Mouse (Mus musculus): ENCODE data around the gene Trp53bp2. TPM values are rescaled to one million over a fixed set of nuclear protein-coding genes. Genes with fewer than 3 reads are reported as not detected.

Trp53bp2 gene
- total RNA-seq, 1 experiment from 2014 or later: 30.0 TPM

DNA sequence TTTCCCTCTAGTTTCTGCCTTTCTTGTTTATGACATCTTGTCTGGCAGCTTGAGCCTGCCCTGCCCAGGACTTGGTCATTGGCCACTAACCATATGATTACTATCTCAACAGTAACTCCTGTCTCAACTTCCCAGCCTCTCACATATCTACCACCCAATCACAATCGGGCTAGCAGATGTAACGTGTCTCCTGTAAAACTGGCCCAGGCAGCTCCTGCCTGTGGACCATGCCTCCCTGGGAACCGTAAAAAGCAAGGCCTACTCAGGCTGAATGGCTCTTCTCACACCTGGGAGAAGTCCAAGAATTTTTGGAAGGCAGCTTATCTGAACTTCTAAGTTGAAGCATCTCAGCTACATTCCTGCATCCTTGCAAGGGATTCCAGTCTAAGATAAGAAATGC is 10.2 kb upstream of the Trp53bp2 start:
- ATAC-seq (replicated peaks in 1 of 2; ENCODE audit: insufficient read depth in 1 of 2, low FRiP score in 2 of 2, low TSS enrichment in 1 of 2, low read depth in 1 of 2, poor library complexity in 2 of 2, severe bottlenecking in 2 of 2): no peak

DNA sequence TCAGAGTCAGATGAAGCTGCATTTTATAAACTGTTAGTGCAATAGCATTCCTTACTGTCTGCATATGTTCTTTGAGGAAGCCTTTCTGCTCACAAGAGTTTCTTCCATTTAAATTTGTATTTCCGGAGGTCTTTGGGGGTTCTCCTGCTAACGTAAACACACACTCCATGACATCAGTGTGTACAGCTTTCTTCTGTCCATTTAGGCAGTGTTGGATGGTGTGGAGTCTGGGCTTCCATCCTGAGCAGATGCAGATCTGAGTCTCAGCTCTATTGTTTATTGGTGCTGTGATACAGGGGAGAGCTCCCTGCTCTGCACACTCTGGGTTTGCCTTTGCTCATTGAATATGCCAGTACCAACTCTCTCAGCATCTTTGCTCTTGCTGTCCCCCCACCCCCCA is 9.8 kb upstream of the Trp53bp2 start:
- ATAC-seq (replicated peaks in 1 of 2; ENCODE audit: insufficient read depth in 1 of 2, low FRiP score in 2 of 2, low TSS enrichment in 1 of 2, low read depth in 1 of 2, poor library complexity in 2 of 2, severe bottlenecking in 2 of 2): no peak

DNA sequence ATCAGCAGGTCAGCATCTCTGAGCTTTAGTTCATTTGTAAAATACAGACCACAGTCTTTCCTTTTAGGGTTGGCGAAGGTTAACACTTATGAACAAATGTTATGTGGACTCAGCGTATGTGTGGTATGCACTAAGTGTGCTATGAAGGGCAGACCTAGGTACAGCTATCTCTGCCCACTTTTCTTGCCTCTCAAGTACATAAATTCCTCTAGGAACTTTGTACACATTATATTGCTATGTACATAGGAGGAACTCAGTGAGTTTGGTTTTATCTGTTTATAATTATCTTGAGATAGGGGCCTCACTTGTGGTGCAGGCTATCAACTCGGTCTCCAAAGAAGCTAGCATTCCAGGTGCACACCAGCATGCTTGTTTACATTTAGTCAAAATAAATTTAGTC is 9.1 kb upstream of the Trp53bp2 start:
- ATAC-seq (replicated peaks in 1 of 2; ENCODE audit: insufficient read depth in 1 of 2, low FRiP score in 2 of 2, low TSS enrichment in 1 of 2, low read depth in 1 of 2, poor library complexity in 2 of 2, severe bottlenecking in 2 of 2): no peak

DNA sequence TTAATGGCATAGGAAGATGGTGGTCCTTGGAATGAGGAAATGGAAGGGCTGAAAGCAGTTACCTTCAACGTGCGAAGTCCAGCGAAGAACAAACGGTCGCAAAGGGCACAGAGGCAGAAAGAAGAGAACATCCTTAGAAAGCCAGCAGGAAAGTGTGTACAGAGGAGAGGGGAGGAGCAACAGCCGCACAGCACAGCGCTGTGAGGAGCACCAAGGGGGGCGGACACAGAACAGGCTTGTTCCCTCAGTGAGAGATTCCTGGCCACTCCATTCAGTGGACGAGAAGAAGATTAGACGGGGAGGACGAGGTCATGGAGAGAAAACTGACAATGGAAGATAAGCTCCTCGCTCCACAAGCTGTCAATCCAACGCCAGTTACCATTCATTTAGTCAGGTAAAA is 5.9 kb upstream of the Trp53bp2 start:
- ATAC-seq (replicated peaks in 1 of 2; ENCODE audit: insufficient read depth in 1 of 2, low FRiP score in 2 of 2, low TSS enrichment in 1 of 2, low read depth in 1 of 2, poor library complexity in 2 of 2, severe bottlenecking in 2 of 2): no peak

DNA sequence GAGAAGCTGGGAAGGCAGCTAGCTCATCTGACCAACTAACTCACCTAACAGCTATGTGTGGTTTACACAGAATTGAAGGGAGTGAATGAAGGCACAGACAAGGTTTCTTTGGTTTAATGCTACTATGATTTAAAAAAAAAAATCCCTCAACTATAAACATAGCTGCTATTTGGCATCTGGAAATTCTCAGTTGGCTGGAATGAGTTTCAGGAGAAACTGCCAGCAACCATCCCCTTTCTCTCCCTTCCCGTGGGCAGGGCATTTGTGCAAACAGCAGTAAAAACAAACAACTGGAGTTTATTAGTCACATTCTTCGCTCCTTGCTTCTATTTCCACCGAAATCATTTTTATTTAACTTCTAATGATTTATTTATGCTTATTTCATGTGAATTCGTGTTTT is 2.4 kb upstream of the Trp53bp2 start:
- no peak for ATAC-seq (replicated peaks in 1 of 2; ENCODE audit: insufficient read depth in 1 of 2, low FRiP score in 2 of 2, low TSS enrichment in 1 of 2, low read depth in 1 of 2, poor library complexity in 2 of 2, severe bottlenecking in 2 of 2)

DNA sequence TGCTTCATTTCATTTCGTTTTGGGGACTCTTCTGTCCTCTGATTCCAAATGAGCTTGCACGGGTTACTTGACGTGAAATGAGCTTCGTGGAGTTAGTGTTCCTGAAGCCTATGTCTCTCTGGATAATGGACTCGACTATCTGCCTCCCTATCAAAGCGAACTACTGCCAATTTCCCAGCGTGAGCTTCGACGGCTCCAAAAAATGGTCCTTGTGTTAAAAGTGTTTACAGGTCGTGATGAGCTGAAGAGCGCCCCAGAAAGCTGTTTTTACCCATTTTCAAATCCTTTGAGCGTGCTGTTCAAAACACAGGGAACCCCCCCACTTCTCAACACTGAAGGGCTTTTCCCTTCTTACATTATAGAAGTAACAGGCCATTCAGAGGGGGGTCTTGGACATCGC is 729 bp upstream of the Trp53bp2 start:
- ATAC-seq (replicated peaks in 1 of 2; ENCODE audit: insufficient read depth in 1 of 2, low FRiP score in 2 of 2, low TSS enrichment in 1 of 2, low read depth in 1 of 2, poor library complexity in 2 of 2, severe bottlenecking in 2 of 2): no peak

DNA sequence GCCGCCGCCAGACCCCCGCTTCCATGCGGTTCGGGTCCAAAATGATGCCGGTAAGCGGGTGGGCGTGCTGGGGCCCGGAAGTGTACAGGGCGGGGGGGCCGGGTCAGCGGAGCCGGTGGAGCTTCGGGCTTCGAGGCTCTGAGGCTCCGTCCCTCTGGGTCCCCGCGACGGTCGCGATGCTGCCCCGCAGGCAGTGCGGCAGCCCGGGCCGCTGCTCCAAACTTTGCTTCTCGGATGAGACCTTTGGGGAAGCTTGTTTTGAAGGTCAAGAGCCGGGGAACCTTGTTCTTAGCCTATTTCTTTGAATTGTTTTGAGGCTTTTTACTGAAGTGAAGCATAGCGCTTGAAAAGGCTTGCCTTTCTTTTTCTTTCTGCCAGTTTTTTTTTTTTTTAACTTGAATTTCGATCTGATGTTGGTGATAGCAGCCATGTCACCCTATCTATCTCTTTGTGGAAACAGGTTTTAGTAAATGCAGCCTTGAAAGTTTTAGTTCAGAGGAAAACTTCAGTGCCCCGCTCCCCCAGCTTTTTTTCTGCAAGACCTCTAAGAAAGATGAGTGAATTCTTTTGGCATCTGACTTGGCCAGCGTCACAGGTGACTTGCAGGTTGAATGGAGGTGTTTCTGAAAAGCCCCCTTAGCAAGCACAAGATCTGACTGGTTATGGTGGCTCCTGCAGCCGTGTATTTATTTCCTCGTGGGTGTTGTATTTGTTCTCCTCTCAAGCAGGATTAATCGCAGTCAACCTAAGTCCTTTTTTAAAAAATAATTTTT is 615 bp downstream of the Trp53bp2 start:
- 0 out of 4 replicates have a peak, but pooled peaks of 1 of the 2 experiments have one; percentile 25 for ATAC-seq (replicated peaks in 1 of 2; ENCODE audit: insufficient read depth in 1 of 2, low FRiP score in 2 of 2, low TSS enrichment in 1 of 2, low read depth in 1 of 2, poor library complexity in 2 of 2, severe bottlenecking in 2 of 2)

DNA sequence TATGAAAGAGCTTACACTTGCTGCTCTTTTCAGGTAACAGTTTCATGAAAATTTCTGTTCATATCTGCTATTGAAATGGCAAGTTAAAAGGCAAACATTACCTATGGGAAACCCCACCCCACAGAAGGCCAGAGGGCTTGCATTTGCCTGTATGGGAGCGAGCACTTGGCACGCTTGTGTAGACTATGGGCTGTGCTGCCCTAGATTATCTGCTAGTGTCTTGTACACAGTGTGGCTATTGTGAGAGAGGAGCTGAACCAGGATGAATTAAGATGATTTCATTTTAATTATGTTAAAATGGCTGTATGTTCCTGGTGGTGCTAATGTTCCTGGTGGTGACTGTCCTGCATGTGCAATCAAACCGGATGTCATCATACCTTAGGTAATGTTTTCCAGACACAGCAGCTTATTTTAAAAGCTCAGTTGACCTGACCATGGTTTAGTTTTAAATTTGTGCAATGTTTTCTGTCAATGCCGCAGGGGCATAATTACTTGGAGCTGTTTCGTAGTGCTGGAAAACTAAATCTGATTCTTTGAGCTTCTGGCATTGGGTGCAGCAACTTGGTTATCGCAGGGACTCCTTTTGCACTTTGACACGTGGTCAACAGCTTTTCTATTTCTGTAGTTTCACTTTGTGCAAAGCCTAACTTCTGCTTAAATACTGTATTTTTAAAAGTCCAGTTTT is 3.8 kb downstream of the Trp53bp2 start:
- no peak for ATAC-seq (replicated peaks in 1 of 2; ENCODE audit: insufficient read depth in 1 of 2, low FRiP score in 2 of 2, low TSS enrichment in 1 of 2, low read depth in 1 of 2, poor library complexity in 2 of 2, severe bottlenecking in 2 of 2)

DNA sequence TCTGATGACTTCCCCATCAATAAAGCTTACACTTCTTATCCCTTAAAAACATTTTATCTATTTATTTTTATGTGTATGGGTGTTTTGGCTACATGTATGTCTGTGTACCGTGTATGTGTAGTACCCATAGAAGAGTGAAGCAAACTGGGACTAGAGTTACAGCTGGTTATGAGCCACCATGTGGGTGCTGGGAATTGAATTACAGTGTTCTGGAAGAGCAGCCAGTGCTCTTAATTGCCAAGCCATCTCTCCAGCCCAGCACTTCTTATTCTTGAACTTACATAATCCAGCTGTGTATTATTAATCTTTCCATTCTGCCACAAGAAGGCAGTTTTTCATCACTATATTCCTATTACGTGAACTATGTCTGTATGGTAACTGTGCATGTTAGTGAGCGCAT is 10.5 kb downstream of the Trp53bp2 start:
- no peak for ATAC-seq (replicated peaks in 1 of 2; ENCODE audit: insufficient read depth in 1 of 2, low FRiP score in 2 of 2, low TSS enrichment in 1 of 2, low read depth in 1 of 2, poor library complexity in 2 of 2, severe bottlenecking in 2 of 2)

DNA sequence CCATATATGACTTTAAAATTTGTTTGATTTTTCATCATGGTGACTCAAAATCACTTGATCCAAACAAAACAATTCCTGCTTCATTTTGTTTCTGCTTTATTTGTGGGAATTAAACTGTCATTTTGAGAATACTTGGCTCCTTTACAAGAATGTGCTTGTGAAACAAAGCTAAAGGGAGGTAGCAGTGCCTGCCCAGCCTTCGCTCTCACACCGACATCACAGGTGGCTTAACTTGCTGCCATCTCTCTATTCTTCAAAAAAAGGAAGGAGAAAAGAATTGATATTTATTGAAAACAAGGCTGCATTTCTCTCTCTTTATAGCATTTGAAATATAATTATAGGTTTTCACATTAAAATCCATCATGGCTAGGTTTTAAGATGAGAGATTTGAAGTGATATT is 15.3 kb downstream of the Trp53bp2 start:
- no peak for ATAC-seq (replicated peaks in 1 of 2; ENCODE audit: insufficient read depth in 1 of 2, low FRiP score in 2 of 2, low TSS enrichment in 1 of 2, low read depth in 1 of 2, poor library complexity in 2 of 2, severe bottlenecking in 2 of 2)

DNA sequence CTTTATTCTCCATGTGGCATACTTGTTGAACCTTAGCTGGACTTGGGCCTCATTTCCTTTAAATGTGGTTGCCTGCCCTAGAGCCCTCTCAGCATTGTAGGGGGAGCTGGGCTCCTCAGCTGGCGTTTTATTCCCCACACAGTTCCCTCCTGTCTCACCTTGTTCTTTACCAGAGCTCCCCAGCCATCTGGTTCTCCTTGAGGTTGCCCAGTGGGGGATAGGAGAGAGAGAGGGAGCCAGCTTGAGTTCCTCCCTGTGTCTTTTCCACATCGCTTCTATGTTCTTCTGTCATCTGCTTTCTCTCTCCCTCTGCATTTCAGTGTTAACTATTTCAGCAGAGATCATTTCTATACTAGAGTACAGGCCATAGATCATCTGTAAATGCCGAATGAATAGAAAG is 16.2 kb downstream of the Trp53bp2 start:
- ATAC-seq (replicated peaks in 1 of 2; ENCODE audit: insufficient read depth in 1 of 2, low FRiP score in 2 of 2, low TSS enrichment in 1 of 2, low read depth in 1 of 2, poor library complexity in 2 of 2, severe bottlenecking in 2 of 2): no peak

DNA sequence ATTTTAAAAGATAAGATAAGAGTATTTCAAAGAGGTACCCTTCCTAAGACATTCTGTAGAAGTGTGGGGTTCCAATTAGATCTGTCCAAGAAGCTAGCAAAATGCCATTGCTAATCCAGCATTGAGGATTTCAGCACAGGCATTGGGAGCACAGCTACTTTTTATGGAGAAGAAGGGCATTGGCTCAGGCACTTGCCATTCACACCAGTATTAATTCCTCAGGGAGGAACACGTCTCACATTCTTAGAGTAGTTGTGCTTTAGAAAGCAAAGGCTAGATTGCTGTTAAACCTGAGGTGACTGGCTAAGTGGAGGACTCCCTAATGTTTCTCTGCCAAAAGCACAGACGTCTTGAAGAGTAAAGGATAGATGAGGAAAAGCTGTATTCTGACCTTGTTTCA is 17.5 kb downstream of the Trp53bp2 start:
- no peak for ATAC-seq (replicated peaks in 1 of 2; ENCODE audit: insufficient read depth in 1 of 2, low FRiP score in 2 of 2, low TSS enrichment in 1 of 2, low read depth in 1 of 2, poor library complexity in 2 of 2, severe bottlenecking in 2 of 2)

DNA sequence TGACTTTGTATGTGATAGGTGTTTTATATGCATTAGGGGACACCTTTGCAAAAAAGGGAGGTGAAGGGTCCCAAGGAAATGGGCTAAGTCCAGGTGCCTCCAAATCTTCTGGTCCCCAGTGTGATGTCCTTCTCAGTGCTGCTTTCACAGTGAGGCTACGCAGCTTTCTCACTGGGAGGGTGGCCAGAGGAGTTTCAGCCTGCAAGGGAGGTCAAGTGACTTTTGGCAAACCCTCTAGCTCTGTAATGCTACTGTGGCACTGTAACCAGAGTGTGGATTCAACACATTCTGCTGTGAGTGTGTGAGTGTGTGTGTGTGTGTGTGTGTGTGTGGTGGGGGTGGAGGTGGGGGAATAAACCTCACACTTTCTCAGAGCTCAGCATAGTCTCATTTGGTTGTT is 18.5 kb downstream of the Trp53bp2 start:
- ATAC-seq (replicated peaks in 1 of 2; ENCODE audit: insufficient read depth in 1 of 2, low FRiP score in 2 of 2, low TSS enrichment in 1 of 2, low read depth in 1 of 2, poor library complexity in 2 of 2, severe bottlenecking in 2 of 2): no peak

DNA sequence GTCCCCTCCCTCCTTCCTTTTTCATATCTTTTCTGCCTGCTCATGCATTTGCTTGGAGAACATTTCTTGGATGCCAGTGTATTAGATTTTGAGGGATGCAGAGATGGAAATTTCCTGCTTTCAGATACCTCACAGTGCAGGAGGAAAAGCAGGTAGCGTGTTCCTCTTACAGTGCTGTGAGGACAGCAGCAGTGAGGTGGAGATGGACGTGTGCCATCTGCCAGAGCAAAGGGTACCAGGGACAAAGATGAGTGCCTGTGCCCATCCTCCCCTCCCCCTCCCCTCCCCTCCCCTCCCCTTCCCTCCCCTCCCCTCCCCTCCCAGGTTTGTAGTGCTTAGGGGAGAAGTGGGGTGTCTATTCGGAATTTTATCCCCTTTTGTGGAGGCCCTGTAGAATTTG is 20.9 kb downstream of the Trp53bp2 start:
- no peak for ATAC-seq (replicated peaks in 1 of 2; ENCODE audit: insufficient read depth in 1 of 2, low FRiP score in 2 of 2, low TSS enrichment in 1 of 2, low read depth in 1 of 2, poor library complexity in 2 of 2, severe bottlenecking in 2 of 2)

DNA sequence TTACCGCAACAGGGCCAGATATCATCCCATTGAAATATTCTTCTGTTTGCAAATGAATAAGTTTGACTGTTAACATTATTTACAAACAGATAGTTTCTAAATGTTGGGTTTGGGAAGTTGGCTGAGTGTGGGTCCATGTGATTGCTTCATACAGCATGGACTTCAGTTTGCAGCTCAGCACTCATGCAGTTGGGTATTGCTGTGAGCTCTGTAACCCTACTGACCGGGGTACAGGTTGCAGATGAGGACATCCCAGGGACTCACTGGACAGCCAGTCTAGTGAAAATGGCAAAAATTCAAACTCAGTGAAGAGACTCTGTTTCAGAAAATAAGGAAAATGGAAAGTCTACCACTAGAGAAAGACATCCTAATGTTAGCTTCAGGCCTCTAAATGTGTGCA is 21.7 kb downstream of the Trp53bp2 start:
- no peak for ATAC-seq (replicated peaks in 1 of 2; ENCODE audit: insufficient read depth in 1 of 2, low FRiP score in 2 of 2, low TSS enrichment in 1 of 2, low read depth in 1 of 2, poor library complexity in 2 of 2, severe bottlenecking in 2 of 2)

DNA sequence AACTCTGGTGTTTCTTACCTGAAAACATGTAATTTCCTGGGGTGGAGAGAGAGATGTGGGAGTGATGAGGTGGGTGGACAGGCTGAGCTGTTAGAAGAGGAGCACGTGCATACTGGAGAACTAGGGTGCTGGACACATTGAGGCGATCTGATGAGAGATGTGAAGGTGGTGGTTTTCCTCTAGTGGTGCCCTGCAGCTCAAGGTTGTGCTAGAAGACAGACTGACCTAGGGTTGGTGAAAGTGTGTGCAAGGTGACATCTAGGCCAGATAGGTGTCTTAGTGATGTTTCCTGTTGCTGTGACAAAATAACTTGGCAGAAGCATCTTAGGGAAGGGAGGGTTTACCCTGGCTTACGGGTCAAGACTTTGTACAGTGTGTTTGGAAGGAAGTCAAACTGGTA is 23.1 kb downstream of the Trp53bp2 start:
- ATAC-seq (replicated peaks in 1 of 2; ENCODE audit: insufficient read depth in 1 of 2, low FRiP score in 2 of 2, low TSS enrichment in 1 of 2, low read depth in 1 of 2, poor library complexity in 2 of 2, severe bottlenecking in 2 of 2): no peak

DNA sequence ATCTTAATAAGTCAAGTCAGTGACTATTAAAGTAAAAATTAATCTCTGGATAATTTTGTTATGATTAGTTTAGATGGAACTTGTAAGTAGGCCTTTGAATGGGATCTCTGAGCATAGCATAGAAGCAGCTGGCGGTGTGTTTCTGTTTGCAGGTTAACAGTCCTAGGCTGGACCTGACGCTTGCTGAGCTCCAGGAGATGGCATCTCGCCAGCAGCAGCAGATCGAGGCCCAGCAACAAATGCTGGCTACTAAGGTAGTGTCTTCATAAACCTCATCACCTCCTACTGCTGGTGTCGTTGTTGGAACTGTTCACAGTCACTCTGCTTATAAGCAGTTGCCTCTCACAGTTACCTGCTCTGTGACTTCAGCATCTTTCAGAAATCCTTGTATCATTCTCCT is 27.8 kb downstream of the Trp53bp2 start:
- ATAC-seq (replicated peaks in 1 of 2; ENCODE audit: insufficient read depth in 1 of 2, low FRiP score in 2 of 2, low TSS enrichment in 1 of 2, low read depth in 1 of 2, poor library complexity in 2 of 2, severe bottlenecking in 2 of 2): no peak

DNA sequence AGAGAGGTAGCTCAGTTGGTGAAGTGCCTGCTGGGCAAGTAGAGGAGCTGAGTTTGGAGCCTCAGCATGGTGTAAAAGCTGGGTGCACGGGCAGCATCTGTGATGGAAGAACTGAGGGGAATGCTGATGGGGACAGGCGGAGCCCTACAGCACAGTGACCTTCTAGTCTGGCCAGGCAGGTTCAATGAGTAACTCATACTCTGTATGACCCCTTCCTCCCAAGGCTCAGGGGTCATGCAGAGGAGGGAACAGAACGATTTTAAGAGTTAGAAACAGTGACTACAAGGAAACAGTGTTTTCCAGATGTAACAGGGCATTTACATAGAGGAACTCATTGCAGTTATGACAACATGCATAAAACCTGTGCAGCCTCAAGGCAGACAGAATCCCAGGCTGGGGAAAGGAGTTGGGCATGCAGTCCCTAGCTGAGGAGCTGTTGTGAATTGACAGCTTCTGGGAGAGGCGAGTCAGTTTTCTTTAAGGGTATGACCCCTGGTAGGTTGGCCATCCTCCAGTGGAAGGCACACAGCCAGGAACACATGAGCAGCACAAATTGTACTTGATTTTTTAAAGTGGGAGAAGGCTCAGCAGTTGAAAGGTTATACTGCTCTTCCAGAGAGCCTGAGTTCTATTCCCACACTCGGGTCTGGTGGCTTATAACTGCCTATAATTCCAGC is 30.7 kb downstream of the Trp53bp2 start:
- ATAC-seq (replicated peaks in 1 of 2; ENCODE audit: insufficient read depth in 1 of 2, low FRiP score in 2 of 2, low TSS enrichment in 1 of 2, low read depth in 1 of 2, poor library complexity in 2 of 2, severe bottlenecking in 2 of 2): no peak
